Mouse (Mus musculus): Measurements from ENCODE around the gene Tcp10a. TPM values are rescaled to one million over a fixed set of nuclear protein-coding genes. Genes with fewer than 3 reads are reported as not detected.
"Not testable (repeated sequence)": the region's sequence is repeated elsewhere in the genome, so short reads cannot be mapped to it uniquely, and the experiment has no call there.

Tcp10a gene
- total RNA-seq (2021): not detected

- intact Hi-C loops (cut with DNase I); DNase-seq: not testable (repeated sequence)
These were observed at the start of gene Tcp10a for GRCm38 (mm10) chr17:7324346-7324745. Gene Tcp10a (plus strand): TSS chr17:7324646.

GRCm38 (mm10) chr17:7278702-7279242 lies 45.7 kb upstream of the Tcp10a start:
- intact Hi-C loops (cut with DNase I): no loop called here
- DNase-seq: no peak

DNA sequence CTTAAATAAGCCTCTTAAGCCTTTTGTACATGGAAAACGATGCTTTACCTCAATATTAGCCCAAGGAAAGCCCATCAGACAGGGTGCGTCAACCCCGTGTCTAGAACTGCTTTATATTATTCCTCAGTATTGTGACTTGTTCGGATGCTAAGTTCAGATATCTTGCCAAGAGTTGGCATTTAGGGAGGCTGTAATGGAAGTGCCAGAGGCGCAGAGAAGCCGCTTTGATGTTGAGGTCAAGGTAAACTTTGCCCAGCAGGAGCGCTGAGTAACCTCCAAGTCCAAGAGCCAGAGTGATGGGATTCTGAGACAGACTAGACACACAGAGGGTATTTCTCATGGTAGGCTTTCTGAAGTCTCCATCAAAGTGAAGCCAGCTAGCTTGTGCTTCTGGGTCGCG lies 45.2 kb upstream of the Tcp10a start:
- DNase-seq: no peak
- intact Hi-C loops (cut with DNase I): no loop called here

DNA sequence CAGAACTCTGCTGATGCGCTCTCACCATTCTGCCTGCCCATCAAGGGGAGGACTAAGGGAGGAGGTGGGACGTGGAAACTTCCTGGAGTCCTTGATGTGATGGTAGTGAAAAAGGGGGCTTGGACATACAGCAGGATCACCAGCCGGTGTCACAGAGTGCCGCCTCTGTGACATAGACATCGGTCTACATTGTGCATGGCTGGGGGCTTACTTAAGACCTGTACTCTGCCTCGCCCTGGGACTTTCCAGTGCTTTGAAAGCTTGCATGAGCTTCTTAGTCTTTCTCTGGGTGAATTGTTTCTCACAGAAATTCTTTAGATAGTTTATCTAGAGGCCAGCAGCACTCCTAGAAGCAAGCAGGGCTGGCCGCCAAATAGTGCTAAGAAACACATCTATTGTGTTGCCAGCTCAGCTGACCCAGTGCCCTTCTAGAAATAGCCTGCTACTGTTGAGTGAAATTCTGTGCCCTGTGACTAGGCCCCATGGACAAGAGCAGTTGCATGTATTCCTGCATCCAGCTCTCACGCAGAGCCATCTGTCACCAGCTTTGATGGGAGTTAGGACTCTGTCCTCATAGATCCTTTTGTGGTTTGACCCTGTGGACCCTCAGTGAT lies 40.0 kb upstream of the Tcp10a start:
- DNase-seq: peak; percentile 56 to 61
- intact Hi-C loops (cut with DNase I): no loop called here

- intact Hi-C loops (cut with DNase I): no loop called here
- no peak for DNase-seq
These were observed 39.2 kb upstream of the Tcp10a start for GRCm38 (mm10) chr17:7285292-7285691.

DNA sequence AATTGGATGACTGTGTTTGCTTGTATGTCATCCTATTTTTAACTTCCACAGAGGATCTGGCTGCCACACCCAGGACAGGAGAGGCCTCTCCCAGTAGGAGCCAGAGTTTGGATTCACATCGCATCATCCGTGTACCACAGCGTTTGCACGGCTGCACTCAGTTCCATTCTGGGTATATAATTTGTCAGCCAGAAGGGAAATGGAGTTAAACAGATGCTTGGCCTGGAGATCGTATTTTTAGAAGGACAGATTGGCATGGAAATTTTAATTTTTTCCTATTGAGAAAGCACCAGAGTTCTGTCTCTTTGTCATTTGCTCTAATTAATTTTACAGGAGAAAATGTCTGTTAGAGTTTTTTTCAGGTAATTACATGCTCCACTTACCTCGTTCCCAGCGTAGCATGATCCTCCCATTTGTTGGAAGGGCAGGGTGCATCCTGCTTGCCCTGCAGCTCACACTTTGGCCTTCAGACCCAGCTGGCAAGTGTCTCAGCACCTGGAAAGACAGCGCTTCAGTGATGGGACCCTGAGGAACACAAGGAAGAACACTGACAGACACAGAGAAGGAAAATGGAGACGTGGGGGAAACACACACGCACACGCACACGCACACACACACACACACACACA lies 37.9 kb upstream of the Tcp10a start:
- no peak for DNase-seq
- intact Hi-C loops (cut with DNase I): no loop called here

DNA sequence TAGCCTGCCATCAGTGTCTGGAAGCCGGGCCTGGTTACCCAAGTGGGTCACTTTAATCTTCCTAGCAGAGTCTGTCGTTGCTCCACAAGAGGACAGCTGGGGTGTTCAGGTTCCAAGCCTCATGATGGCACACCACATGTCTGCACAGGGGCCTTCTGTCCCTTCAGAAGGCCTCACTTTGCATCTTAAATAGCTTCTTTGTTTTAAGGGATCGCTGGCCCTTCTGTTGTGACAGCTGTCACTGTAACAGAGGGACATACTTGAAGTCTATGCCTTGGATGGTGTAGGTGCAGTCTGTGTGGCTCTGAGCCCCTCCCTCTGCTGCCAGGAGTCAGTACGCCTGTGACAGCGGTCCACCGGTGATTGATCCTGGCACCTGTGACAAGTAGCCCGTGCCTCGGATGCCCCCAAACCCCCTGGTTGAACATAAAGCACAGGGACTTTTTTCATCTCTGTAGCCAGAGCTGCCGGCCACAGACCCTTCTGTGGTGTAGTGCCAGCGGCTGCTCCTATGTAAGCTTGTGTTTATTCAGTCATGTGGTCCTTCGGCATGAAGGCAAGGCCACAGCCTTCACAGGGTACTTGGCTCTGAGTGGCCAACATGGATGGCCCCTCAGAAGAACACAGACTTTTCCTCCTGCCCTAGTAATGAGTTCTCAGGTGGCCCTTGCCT lies 32.3 kb upstream of the Tcp10a start:
- intact Hi-C loops (cut with DNase I): no loop called here
- DNase-seq: no peak

DNA sequence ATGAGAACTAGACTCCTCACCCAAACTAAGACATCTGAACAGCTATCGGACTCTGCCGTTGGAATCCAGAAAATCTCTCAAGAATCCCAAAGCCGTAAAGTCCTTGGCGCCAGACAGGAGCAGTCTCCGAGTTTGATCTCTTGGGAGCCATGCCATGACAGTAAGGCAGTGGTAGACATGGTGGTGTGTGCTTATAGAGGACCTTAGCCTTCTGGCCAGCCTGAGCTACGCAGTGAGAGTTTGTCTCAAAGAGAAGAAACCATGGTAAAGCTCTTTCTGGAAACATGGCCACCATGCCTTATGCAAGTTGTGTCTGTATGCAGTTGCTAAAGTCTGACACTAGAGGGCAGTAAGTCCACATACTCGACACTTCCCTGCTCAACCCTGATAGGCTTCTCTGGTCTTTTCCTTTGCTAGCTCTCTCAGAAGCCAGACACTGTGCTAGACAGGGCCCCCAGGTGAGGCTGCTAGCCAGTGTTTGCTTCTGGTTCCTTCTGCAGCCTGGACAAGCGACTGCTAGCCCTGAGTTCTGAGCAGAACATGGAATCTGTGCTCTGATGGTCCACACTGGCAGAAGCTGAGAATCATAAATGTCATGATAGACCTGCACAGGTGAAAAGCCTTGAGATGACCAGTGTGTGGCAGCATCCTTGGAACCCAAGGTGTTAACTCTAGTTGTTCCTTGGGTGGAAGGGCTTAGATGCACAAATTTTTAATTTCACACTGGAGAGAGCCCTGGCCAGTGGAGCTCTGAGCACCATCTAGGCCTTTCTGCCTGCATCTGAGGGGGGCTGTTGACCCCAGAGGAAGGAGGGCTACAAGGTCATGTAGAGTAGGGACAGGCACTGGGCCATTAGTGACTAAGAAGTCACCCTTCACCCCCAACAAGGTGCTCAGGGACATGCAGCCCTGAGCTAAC lies 17.9 kb upstream of the Tcp10a start:
- intact Hi-C loops (cut with DNase I): not testable (repeated sequence)
- peak in 1 of 2 experiments; percentile 37 for DNase-seq

DNA sequence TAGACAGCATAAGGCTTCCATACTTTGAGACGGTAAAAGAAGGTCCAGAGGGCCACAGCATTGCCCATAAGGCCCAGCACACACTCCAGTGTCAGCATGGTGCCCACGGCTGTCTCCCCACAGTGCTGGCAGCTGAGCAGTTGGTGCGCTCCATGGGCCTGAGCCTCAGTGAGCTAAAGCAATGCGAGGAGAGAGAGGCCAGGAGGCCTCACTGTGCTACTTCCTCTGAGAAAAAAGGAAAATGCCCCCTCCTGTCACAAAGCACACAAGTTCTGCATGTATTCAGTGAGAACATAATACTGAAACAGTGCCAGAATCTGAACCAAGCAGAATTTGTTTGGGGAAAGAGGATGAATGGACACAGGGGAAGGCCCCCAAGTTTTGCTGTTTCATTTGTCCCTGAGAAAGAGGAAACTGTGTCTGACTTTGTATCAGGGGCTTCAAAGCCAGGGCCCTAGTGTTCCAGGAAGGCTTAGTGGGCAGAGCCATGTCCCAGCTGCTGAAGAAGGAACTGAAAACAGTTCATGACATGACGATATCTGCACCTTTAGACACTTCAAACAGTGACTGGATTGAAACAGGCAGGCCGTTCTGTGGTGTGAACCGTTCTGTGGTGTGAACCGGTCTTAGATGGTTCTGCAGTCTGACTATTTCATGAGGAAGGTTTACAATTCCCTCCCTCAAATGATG lies 8.6 kb upstream of the Tcp10a start:
- intact Hi-C loops (cut with DNase I); DNase-seq: not testable (repeated sequence)

GRCm38 (mm10) chr17:7319789-7320188 lies 4.7 kb upstream of the Tcp10a start:
- intact Hi-C loops (cut with DNase I); DNase-seq: not testable (repeated sequence)

GRCm38 (mm10) chr17:7326415-7326814 lies 2.0 kb downstream of the Tcp10a start:
- intact Hi-C loops (cut with DNase I): not testable (repeated sequence)

GRCm38 (mm10) chr17:7332745-7333144 lies 8.3 kb downstream of the Tcp10a start:
- intact Hi-C loops (cut with DNase I); DNase-seq: not testable (repeated sequence)

More at GRCm38 (mm10) chr17:7326415-7326814, 2.0 kb downstream of the Tcp10a start:
- DNase-seq: not testable (repeated sequence)

GRCm38 (mm10) chr17:7337381-7337780 lies 12.9 kb downstream of the Tcp10a start:
- intact Hi-C loops (cut with DNase I): not testable (repeated sequence)

GRCm38 (mm10) chr17:7348765-7349164 lies 24.3 kb downstream of the Tcp10a start:
- DNase-seq; intact Hi-C loops (cut with DNase I): not testable (repeated sequence)

More at GRCm38 (mm10) chr17:7337381-7337780, 12.9 kb downstream of the Tcp10a start:
- not testable (repeated sequence) for DNase-seq

DNA sequence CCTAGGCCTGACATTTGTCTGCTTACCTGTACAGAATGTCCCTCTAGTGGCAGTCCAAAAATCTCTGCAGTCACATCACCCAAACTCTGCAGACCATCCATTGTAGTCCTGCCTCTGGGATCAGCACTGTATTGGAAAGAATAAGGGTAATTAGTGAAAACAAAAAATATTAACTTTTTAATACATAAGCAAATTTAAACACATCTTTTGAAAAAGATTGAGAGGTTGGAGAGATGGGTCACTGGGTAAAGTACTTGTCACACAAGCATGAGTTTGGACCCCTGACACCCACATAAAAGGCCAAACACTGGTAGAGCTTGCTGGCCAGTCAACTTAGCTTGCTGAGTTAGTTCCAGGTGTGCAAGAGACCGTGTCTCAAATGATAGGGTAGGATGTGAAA lies 28.1 kb downstream of the Tcp10a start, which contains the start of gene Ttll2:
Gene Ttll2 (minus strand): TSS at position 101 of the 400 bp plus-strand sequence.
- intact Hi-C loops (cut with DNase I); DNase-seq: not testable (repeated sequence)

GRCm38 (mm10) chr17:7359806-7360205 lies 35.4 kb downstream of the Tcp10a start:
- intact Hi-C loops (cut with DNase I): not testable (repeated sequence)

DNA sequence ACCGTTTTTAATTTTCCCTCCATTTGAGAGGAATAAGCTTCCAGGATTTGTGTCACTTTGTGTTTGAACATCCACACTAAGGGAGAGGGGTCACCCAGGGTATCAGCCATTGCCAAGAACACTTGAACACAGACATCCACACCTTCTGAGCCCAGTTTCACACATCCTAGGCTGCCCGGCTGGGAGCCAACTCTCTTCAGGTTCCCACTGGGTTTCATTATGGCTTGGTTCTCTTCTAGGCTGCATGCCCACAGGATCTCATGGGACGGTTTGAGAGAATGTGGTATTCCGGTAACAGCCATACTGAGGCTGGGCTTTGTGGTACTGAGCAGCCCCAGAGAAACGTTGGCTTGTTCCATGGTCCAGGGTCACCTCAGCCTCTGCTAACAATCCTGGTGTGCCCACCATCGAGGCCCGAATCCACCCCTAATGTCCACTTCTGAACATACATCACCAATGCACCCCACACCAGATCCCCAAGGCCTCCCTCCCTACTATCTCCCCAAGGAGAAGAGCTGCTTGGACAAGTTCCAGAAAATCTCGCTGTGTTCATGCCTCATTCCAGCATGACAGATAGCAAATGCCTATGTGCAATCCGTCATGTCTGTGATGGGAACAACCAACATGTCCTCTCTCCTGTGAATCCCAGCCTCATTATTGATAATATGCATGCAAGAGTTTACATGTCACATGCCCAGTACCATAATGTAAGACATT lies 36.5 kb downstream of the Tcp10a start:
- peak; percentile 3 to 17 for DNase-seq
- intact Hi-C loops (cut with DNase I): not testable (repeated sequence)

More at GRCm38 (mm10) chr17:7359806-7360205, 35.4 kb downstream of the Tcp10a start:
- DNase-seq: not testable (repeated sequence)

DNA sequence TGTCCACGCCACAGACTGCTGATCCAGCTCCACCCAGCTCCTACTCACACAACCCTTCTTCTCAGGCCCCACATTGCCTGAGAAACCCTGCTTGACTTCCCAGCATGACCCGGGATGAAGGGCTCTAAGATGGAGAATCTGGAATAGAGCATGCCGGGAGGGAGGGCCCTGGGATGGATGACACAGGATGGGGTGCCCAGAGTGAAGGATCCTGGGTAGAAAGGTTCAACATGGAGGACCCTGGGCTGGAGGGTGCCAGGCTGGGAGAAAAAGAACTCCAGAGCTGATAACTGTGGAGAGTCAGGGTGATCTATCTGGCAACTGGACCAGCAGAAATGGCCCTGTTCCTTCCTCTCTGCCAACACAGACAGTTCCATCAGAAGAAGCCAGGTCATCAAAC lies 41.2 kb downstream of the Tcp10a start:
- intact Hi-C loops (cut with DNase I); DNase-seq: not testable (repeated sequence)

DNA sequence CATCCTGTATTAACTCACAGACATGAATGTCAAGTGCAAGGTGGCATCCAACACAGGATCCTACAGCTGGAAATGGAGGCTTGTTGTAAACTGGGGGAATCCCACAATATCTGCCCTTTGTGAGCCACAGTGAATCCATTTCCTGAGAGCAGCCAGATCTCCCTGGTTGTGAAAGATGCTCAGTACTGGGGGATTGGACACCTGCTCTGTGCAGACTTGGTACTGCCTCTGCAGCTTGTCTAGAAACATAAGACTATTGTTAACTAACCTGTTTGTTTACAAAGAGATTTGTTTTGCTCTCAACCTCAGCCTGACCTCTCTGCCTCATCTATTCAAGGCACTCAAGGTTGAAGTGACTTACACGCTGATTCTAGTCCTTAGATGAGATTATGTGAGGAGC lies 41.8 kb downstream of the Tcp10a start:
- intact Hi-C loops (cut with DNase I); DNase-seq: not testable (repeated sequence)

Data from heart, postnatal 36 days (tissue).